Mouse (Mus musculus): ENCODE results near the gene Mxd1.

Mxd1 gene

DNA sequence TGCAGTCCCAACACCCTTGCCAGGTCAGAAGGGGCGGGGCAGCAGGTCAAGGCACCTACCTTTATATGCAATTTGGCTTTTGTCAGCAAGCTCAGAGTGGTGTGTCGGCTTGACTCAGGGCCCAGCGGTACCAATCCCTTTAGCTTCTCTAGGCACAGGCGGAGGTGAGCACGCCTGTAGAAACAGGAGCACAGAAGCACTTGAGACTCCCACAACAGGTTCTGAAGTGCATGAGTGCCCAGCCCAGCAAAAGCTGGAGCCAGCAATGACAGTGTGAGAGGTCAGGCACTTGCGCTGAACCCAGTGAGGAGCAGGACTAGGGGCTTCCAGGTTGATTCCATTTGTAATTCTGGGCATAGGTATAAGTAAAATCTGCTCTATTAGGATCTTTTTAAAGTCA, 15.9 kb downstream of the Mxd1 start:
- intact Hi-C loops (cut with DNase I), result no loop called here

DNA sequence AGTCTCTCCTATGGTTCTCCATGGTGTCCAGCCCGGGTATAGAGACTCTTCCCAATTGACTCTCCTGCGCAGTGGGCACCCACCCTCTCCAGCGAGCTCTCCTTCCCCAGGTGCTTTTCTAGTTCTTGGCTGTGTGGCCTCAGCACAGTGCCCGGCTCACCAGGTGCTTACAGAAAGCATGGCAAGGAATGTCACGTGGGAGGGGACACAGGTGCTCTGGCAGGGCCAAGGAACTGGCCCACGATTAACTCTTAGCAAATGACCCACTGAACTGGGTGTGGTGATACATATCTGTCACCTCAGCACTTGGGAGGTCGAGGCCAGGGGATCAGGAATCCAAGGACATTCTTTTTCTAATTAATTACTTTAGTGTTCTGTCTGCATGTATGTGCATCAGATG, 22.8 kb downstream of the Mxd1 start:
- intact Hi-C loops (cut with DNase I), result no loop called here

DNA sequence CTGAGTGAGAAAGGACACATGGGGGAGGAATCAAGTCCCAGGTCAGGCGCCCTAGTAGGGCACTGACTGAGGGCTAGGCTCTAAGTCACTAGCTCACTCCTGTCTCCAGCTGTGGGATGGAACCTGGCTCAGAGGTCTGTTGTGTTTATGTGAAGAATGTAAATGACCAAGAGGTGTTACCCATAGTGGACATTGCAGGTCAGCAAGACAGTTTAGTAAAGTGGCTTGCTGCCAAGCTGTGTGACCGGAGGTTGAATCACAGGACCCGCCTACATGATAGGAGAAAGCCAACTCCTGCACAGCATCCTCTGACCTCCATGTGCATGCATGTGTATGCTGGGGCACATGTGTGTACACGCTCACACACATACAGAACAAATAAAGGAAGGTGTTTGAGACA, 23.4 kb downstream of the Mxd1 start:
- intact Hi-C loops (cut with DNase I), result no loop called here

DNA sequence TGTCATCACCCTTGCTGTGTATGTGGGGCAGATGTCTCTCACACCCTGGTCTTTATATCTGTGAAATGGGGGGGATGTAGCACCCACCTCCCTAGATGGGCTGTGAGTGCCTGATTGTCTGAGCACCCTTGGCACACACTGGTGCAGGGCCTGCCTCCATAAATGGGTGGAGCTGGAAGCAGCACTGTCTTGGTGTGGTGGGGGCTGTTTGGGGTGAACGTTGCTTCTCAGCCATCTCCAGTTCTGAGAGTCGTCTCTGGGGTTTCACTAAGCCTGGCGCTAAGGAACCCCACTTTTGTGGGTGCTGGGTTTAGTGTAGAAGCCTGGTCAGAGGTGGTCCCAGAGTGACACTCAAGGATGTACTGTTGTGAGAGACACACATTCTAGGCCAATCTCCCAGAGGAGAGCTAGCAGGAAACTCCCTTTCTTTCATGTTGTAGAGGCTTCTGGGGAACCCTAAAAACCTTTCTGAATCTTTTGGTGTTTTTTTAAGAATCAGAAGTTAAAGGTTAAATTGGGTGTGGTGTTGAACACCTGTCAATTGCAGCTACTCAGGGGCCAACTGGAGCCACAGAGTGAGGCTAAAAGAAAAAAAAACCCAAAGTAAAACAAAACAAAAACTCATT, 24.1 kb downstream of the Mxd1 start:
- intact Hi-C loops (cut with DNase I), result no loop called here

DNA sequence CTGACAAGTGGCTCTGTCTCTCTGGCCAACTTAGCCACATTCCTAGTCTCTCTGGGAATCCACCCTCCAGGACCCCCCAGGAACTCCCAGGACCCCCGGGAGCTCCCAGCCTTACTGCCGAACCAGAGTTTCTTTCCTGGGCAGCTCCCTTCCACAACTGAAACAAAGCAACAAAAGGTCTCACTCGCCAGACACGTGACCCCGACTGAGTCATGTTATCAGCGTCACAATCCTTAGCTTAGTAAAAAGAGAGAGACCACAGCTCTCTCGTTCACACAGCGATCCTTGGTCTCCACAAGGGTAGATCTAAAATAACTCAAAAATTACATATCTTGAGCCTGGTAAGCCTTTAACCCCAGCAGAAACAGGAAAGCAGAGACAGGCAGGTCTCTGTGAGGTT, 27.2 kb downstream of the Mxd1 start:
- intact Hi-C loops (cut with DNase I), result no loop called here

DNA sequence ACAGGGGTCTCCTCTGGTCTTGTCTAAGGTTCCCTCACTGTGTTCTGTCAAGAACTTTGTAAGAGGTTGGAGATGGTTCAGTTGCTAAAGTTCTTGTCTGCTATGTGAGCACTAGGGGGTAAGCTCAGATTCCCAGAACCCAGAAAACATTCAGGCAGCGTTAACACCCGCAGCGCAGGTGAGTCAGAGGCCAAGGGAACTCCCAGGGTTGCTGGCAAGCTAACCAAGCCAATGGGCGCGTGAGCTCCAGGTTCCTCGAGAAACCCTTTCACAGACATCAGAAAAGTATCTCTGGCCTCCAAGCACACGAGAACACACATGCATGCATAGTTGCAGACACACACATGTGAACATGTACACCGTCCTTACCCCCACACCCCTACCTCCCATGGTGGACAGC, 28.2 kb downstream of the Mxd1 start:
- intact Hi-C loops (cut with DNase I), result no loop called here

DNA sequence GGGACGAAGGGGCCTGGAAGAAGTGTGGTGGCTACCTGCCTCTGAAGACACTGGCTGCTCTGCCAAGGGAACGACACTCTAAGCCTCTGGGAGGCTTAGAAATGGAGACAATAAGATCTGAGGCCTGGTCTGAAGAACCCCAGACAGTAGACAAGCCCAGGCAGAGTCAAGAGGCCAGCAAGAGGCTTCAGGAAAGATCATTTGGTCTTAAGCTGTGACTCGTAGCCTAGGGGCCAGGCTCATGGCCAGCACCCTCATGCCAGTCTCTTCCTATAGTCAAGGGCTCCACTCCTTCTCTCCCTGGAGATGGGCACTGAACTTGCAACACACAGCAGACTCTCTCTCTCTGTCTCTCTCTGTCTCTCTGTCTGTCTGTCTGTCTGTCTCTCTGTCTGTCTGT, 28.8 kb downstream of the Mxd1 start:
- intact Hi-C loops (cut with DNase I), result no loop called here

DNA sequence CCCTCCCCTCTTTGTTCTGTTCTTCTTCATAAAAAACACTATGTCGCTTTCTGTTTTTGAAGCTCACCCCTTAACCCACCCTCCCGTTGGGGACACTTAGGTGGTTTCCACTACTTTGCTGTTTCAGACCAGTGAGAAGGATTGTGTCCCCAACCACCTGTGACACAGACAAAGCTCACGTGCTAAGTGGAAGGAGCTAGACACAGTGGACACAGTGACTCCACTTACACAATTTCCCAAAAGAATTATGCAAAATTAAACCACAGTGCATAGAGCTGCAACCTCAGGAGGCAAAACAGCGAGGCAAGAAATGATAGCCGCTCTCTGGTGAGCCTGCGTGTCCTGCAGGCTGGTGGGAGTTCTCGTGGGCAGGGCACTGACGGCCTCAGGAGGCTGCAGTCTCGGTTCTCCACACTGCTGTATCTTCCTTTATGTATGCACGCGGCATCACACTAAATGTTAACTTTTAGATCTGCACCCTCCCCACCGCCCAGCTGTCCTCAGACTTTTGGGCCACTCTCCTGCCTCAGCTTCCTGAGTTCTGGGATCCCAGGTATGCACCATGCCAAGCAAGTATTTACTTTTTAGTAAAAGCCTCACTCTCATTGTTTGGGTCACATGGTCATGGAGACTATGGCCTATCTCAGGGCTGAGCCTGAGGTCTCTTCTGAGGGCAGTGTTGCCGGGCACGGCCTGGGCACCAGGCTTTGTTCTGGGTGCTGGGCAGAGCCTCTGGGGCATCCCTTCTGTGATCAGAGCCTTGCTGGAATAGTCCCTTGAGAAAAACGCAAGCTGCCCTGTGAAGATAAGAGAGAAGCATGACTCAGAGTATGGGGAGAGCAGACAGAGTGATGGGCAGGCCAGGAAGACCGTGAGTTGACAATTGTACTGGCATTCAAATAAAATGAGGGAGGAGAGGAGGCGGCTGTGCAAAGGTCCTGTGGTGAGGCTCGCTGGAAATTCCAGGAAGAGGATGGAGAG, 29.5 kb downstream of the Mxd1 start:
- intact Hi-C loops (cut with DNase I), result loop anchor here (5.0 kb wide), 1 partner anchor 42 kb away; no protein-coding TSS in a partner anchor

DNA sequence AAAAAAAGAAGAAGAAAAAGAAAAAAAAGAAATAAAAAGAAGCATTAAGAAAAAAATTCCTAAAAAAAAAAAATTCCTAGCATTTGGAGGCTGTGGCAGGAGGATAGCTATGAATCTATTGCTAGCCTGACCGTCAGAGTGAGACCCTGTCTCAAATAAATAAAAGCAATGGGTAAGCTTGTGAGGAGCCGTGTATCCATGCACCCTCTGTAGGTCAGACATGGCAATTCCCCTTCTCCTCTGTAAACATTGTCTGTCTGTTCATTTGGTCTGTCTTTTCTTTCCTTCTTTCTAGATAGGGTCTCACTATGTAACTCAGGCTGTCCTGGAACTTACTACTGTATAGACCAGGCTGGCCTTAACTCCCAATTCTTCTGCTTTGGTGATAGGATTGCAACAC, 30.5 kb downstream of the Mxd1 start:
- intact Hi-C loops (cut with DNase I), result loop anchor here (5.0 kb wide), 1 partner anchor 41 kb away; no protein-coding TSS in a partner anchor

DNA sequence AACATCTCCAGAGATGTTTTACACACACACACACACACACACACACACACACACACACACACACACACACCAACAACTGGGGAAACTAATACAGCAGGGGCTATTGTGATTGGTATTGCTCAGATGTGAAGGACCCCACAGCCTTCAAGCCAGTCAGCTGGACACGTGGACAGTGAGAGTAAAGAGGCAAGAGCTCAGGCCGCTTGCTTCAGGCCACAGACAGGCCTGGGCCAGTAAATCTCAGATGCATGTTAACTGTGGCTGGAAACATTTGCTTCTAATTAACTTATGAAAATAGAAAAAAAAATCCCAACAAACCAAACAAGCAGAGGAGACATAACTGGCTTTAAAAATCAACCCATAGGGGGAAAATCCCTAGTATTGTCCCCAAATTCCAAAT, 31.1 kb downstream of the Mxd1 start:
- intact Hi-C loops (cut with DNase I), result loop anchor here (5.0 kb wide), 1 partner anchor 41 kb away; no protein-coding TSS in a partner anchor

DNA sequence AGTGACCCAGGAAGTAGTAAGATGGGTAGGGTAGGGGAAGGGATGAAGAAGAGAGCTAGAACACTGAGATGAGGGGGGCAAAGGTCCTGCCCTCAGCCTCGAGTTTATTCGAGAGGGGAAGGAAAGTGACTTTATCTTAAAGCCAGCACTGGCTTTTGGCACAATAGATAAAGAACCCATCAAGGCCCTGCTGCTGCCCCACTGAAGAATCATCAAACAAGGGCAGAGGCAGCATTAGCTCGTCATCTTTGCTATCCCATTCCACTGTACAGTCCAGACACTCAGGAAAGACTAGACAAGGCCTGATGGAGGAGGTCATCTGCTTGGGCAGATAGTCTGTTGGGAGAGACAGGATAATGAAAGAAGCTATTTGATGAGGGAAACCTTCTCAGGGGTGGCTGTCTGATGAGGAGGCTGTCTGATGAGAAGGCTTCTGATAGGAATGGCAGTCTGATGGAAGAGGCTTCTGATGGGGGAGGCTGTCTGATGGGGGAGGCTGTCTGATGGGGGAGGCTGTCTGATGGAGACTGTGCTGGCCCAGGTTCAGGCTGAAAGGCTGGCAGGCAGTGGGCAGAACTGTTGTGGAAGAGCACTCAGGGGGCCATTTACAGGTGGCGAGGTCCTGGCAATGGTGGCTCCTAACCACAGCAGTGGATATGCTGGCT, 31.7 kb downstream of the Mxd1 start:
- intact Hi-C loops (cut with DNase I), result loop anchor here (5.0 kb wide), 1 partner anchor 40 kb away; no protein-coding TSS in a partner anchor

DNA sequence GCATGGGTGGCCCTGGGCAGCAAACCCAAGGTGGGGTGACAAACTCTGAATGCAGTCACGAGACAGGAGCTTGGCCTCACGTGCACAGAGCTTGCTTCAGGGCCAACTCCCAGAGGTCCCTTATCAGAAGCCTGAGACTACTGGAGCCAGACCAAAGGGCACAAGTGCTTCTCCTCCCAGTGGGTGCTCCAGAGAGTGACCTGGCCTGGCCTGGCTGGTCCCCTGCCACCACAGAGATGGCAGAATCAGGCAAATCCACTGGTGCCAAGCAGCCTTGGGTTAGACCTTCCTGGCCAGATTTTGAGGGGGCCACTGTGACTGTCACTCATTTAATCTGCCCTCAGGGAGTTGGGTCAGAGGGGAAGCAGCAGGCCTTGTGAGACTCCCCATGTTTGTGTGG, 32.5 kb downstream of the Mxd1 start:
- intact Hi-C loops (cut with DNase I), result loop anchor here (5.0 kb wide), 1 partner anchor 39 kb away; no protein-coding TSS in a partner anchor

DNA sequence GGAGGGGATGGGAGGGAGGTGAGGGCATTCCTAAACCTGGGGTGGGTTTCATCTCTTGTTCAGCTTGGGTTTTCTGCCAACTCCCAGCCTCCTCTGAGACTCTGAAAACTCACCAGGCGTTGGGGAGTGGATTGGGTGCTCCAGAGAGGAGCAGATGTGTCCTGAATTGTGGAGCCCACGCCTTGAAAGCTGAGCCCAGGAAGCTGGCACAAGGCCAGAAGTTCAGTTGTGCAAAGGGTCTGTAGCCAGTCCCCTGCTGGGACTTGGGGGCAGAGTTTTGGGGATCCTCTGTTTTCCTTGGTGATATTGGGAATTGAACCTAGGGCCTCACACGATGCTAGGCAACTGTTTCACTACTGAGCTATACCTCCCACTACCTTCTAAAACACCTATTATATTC, 38.8 kb downstream of the Mxd1 start:
- intact Hi-C loops (cut with DNase I), result no loop called here

DNA sequence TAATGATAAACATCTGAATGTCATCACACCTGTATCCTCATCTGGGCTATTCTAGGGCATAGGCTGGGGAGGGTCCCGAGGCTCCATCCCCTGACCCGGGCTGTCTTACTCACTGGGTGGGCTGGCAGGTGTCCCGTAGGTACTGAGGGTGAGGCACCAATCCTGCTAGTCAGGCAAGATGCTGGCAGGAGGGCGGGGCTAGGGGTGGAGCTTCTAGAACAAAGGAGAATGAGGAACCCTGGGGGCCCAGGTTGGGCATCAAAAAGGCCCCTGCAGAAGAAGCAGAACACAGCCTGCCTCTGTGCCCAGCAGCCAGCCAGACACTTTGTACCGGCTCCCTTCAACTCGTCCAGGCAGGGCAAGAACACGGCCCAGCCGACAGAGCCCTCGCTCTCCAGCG, 41.0 kb downstream of the Mxd1 start, which contains the start of gene Asprv1:
Asprv1 (plus strand) TSS at position 219 of the 400 bp plus-strand sequence.
- intact Hi-C loops (cut with DNase I), result no loop called here

DNA sequence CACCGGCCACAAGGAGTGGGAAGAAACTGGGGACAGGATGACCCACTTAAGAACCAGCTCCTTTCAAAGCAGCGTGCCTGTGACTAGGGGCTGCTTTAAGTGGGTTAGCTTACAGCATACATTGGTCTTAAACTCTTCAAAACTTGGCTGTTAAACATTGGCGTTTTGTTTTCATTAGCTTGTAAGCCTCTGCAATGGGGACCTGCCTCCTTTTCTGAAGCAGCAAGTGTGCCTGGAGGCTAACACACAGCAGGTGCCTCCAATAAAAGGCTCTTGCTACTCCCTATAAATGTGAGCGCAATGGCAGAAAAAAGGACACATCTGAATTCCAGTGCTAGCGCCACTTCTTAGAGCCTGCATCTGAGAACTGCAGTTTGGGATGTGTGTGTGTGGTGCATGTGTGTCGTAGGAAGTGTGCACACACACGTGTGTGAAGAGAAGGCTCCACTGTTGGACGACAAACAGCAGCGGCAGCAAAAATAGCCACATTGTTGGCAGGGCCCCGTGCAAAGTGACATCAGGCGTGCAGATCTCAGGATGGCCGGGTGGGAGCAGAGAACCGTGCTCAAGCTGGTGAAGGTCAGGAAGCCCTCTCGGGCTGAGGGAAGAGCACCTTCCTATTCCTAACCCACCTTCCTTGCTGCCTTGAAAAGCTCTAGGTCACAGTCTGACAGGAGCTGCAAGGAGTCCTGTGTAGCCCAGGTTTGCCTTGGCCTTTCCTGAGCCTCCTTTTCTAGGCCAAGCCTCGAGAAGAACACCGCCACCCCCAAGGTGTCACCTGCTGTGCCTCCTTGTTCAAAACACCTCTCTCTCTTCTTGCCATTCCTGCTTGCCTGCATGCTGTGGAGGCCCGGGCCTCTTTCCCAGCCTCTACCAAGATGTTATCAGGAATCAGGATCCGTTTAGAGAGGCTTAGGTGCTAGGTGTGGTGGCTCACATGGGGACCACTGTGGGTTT, 44.6 kb downstream of the Mxd1 start:
- intact Hi-C loops (cut with DNase I), result no loop called here

DNA sequence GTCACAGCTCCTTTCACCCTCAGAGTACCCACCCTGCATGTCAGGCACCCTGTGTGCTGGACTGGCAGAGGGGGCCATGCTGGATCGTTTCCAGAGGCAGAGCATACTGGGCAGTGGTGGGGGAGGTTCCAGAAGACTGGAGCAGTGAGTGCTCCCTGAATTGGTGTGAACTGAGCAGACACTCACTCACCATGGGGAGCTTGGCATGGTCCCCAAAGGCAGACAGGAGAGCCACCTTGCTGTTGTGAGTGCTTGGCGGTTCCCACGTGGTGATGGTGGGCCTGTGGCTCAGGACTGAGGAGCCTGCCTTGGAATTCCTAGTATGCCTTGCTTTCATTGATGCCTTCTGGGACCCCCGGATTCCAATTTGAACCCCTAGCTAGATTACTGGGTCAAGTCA, 45.8 kb downstream of the Mxd1 start:
- intact Hi-C loops (cut with DNase I), result no loop called here

DNA sequence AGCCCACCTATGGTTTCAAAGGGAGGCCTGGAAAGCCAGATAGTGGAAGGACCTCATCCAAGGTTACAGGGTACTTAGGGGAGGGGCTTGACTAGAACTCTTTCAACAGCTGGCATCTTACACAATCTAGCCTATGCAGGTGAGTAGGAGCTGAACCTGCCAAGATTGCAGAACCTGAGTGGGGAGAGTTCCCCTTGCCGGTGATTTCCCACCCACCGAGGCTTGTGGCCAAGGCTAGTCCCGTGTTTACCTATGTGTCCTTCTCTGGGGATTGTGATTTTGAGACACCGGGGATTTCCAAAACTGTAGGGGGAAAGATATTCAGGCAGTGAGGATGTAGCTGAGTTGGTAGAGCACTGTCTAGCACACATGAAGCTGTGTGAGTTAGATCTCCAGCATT, 53.7 kb downstream of the Mxd1 start:
- intact Hi-C loops (cut with DNase I), result no loop called here

DNA sequence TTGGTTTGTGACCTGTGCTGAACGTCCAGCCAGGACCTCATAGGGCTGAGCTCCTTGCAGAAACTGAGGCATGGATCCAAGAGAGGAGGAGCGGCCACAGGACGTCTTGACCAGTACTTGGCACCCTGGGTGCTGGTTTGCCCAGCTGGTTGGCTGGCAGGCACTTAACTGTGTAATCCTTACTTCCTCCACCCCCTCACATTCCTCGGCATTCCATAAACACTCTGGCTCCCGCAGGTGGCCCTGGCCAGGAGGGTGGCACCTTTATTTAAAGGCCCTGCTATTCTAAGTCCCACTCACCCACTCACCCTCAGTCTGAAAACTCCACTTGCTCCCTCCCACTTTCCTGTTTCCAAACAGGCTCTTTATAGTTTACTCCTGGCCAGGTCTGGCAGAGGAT, 58.2 kb downstream of the Mxd1 start:
- intact Hi-C loops (cut with DNase I), result loop anchor here (5.0 kb wide), 1 partner anchor 47 kb away; no protein-coding TSS in a partner anchor

DNA sequence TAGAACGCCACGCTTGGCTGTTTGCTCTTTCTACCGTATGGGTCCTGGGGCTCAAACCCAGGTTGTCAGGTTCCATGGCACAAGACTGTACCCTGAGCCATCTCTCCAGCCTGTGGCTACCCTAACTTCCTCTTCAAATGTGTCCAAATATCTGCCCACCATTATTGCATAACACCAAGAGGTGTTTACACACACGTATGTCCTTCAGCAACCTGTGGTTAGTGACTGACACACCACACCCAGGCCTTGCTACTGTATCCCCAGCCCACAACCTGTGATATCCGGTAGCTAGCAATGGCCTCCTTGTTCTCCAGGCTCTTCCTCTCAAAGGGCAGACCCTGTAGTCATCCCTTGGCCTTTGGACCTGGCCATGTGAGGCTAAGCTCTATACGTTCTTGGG, 59.7 kb downstream of the Mxd1 start:
- intact Hi-C loops (cut with DNase I), result no loop called here

DNA sequence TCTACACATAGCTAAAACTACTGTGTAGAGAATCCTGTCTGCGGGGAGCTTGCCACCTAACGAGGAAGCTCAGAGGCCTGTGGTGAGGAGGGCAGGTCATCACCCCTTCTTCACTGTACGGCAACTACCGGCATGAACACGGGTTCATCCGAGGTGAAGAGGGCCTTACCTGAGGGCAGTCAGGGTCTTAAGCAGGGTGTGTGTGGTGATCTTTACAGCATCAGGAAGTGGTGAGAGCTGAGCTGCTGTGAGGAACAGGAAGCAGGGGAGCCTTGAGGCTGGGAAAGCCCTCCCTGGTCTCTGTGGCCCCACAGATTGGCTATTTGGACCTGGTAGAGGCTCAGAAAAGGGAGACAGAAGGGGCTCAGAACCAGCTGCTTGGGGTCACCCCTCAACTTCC, 61.5 kb downstream of the Mxd1 start:
- intact Hi-C loops (cut with DNase I), result no loop called here

DNA sequence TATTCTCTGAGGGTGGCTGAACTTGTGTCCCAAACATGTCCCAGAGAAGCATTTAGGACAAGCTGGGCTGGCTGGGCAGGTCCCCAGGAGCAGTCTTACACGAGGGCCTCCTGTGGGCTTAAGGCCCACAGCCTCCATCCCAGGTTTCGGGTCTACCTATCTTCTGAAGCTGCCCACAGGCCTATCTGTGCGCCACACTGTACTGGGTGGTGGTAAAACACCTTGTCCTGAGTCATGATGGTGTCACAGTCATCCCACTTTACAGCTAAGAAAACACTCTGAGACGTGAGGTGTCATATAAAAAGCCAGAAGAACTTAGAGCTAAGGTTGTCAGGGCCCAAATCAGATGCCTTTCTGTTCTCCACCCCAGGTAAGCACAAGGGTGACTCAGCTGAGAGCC, 62.7 kb downstream of the Mxd1 start:
- intact Hi-C loops (cut with DNase I), result no loop called here
